Mouse (Mus musculus): ENCODE measurements at regions not wholly inside any gene's neighbourhood (a gene's known extent, or its start where the extent isn't known, plus 50 kb on each side); places are given as distances from the start of the nearest gene placed in this dataset.

- TF ChIP-seq USF1 (IDR thresholded peaks at IDR 0.05; ENCODE audit: low read depth, low read length) (no peak), SIN3A (IDR thresholded peaks at IDR 0.05; ENCODE audit: low read length) (no peak), EP300 (IDR thresholded peaks at IDR 0.05; ENCODE audit: low read length) (no peak), NRF1 (IDR thresholded peaks at IDR 0.05; ENCODE audit: low read depth, low read length) (no peak), MYC (IDR thresholded peaks at IDR 0.05; ENCODE audit: low read depth, low read length) (no peak), CTCF (conservative IDR thresholded peaks at IDR 0.05 in 1 of 2, IDR thresholded peaks at IDR 0.05 in 1 of 2; ENCODE audit: low read depth in 2 of 2, low read length in 2 of 2) (no peak), USF2 (conservative IDR thresholded peaks at IDR 0.05; ENCODE audit: low read depth, low read length) (no peak), POLR2A (IDR thresholded peaks at IDR 0.05; ENCODE audit: low read depth, low read length) (no peak), TCF12 (IDR thresholded peaks at IDR 0.05; ENCODE audit: low read depth, low read length) (no peak)
Measured at GRCm38 (mm10) chr11:64168626-64169025, 89.4 kb upstream of the Cox10 start.

Data from CH12.LX (cell line).